Mouse (Mus musculus) adrenal gland, postnatal 0 days (tissue): ENCODE results near the gene Tuba8. TPM values are rescaled to one million over a fixed set of nuclear protein-coding genes. Genes with fewer than 3 reads are reported as not detected.

Experiments
- polyA plus RNA-seq: library from polyadenylated mRNA; unstranded; fragments of >200 nt; fragmentation: Nextera tagmentation; extraction: Ambion mirVana; gene quantifications from 2 replicates; pipeline ENCODE4 v1.2.1, GENCODE M21; 2015

Gene Tuba8
- polyA plus RNA-seq: 1.3 and 2.5 TPM in 2 replicates

GRCm38 (mm10) chr6:121210149-121210925 lies at the start of gene Tuba8:
Gene Tuba8 (plus strand): TSS chr6:121210696.

GRCm38 (mm10) chr6:121183414-121184173 lies 26.9 kb upstream of the Tuba8 start, which contains the start of gene Pex26:
Gene Pex26 (plus strand): TSS chr6:121183667.

GRCm38 (mm10) chr6:121245127-121246036 lies 34.9 kb downstream of the Tuba8 start, which contains the start of gene Usp18:
Gene Usp18 (plus strand): TSS chr6:121245906.

Other genes starting within 250 kb of the Tuba8 start
- 6.7 and 8.1 TPM in 2 replicates for gene Mical3, start 79.7 kb upstream of the Tuba8 start, polyA plus RNA-seq
- 4.0 and 5.6 TPM in 2 replicates for gene Pex26, start 27.0 kb upstream of the Tuba8 start, polyA plus RNA-seq
- gene Usp18, start 35.2 kb downstream of the Tuba8 start, polyA plus RNA-seq: 8.4 and 11.6 TPM in 2 replicates
- 2.7 and 3.7 TPM in 2 replicates for gene Slc6a13, start 89.5 kb downstream of the Tuba8 start, polyA plus RNA-seq
- 0.72 and 1.4 TPM in 2 replicates for gene Slc6a12, start 132.4 kb downstream of the Tuba8 start, polyA plus RNA-seq